Mouse (Mus musculus) embryonic facial prominence, embryonic 14.5 days (tissue): ENCODE results near the gene Isy1. TPM values are rescaled to one million over a fixed set of nuclear protein-coding genes. Genes with fewer than 3 reads are reported as not detected.
"Not testable (repeated sequence)": the region's sequence is repeated elsewhere in the genome, so short reads cannot be mapped to it uniquely, and the experiment has no call there.

Experiments used
- ATAC-seq: fragments of 200-750 bp; cut with Nextera tagmentation; 2 replicates; pipeline ENCODE4 v1.8.0; 2017; ENCODE audit warnings: low read depth, moderate number of reproducible peaks, moderate TSS enrichment
- DNase-seq: peaks from one replicate; pipeline ENCODE4 v3.0.0-alpha.2; 2015; ENCODE audit warnings: low spot score
- H3K27ac ChIP-seq: fragments of 300-500 bp; sonication (generic); replicated peaks from 2 replicates; pipeline ENCODE4 v1.5.1; 2014; ENCODE audit warnings: low read depth, mild to moderate bottlenecking, low read length, moderate library complexity
- H3K27me3 ChIP-seq: fragments of 300-500 bp; sonication (generic); replicated peaks from 2 replicates; pipeline ENCODE4 v1.6.1; 2014; ENCODE audit warnings: low read length; ENCODE audit not compliant: control insufficient read depth, insufficient read depth
- H3K36me3 ChIP-seq: fragments of 300-500 bp; sonication (generic); 2 replicates; pipeline ENCODE4 v1.6.1; 2014; ENCODE audit warnings: low read length, mixed read lengths; ENCODE audit not compliant: control insufficient read depth, insufficient read depth
- H3K4me1 ChIP-seq: fragments of 300-500 bp; sonication (generic); 2 replicates; pipeline ENCODE4 v1.6.1; 2014; ENCODE audit warnings: antibody characterized with exemption, low read length; ENCODE audit not compliant: control insufficient read depth, insufficient read depth
- H3K4me2 ChIP-seq: fragments of 300-500 bp; sonication (generic); 2 replicates; pipeline ENCODE4 v1.6.1; 2014; ENCODE audit warnings: low read depth, mild to moderate bottlenecking, low read length, moderate library complexity, mixed read lengths
- H3K4me3 ChIP-seq: fragments of 300-500 bp; sonication (generic); 2 replicates; pipeline ENCODE4 v1.5.1; 2014; ENCODE audit warnings: low read depth, mild to moderate bottlenecking, low read length
- H3K9ac ChIP-seq: fragments of 300-500 bp; sonication (generic); 2 replicates; pipeline ENCODE4 v1.6.1; 2014; ENCODE audit warnings: low read depth, mild to moderate bottlenecking, low read length, moderate library complexity, mixed read lengths
- H3K9me3 ChIP-seq: fragments of 300-500 bp; sonication (generic); 2 replicates; pipeline ENCODE4 v1.6.1; 2016; ENCODE audit warnings: low read length; ENCODE audit not compliant: control insufficient read depth
- WGBS: fragments of 180-500 bp; shearing (Covaris S2); extraction: QIAGEN DNeasy Blood & Tissue Kit; methylation state at CpG from one replicate; pipeline ENCODE4 v1.1.7; 2014; 5-methylcytosine and 5-hydroxymethylcytosine counted together
- polyA plus RNA-seq: library from polyadenylated mRNA; unstranded; fragments of >200 nt; fragmentation: Nextera tagmentation; extraction: Ambion mirVana; gene quantifications from 2 replicates; pipeline ENCODE4 v1.2.1, GENCODE M21; 2014

The Isy1 gene
- polyA plus RNA-seq, 1 experiment from 2014 or later: 34.7 TPM

- H3K27ac ChIP-seq: no peak overlapping the region
- no peak for DNase-seq
- no peak overlapping the region for H3K9ac ChIP-seq
- H3K36me3 ChIP-seq: no peaks in the 10 kb centered on the region
- no peaks in the 10 kb centered on the region for H3K27me3 ChIP-seq
- WGBS: 79% methylated on average over 9 of the region's 9 CpGs
- ATAC-seq: no peak
- no peak overlapping the region for H3K4me2 ChIP-seq
- no peaks in the 10 kb centered on the region for H3K9me3 ChIP-seq
- no peak overlapping the region for H3K4me3 ChIP-seq
- H3K4me1 ChIP-seq: no peaks in the 10 kb centered on the region
These were observed 63.7 kb downstream of the Isy1 start for GRCm38 (mm10) chr6:87774909-87775308.

GRCm38 (mm10) chr6:87774466-87774865 is 64.1 kb downstream of the Isy1 start:
- Histone ChIP-seq H3K4me1 (no peaks in the 10 kb centered on the region), H3K4me3 (no peak overlapping the region), H3K4me2 (no peak overlapping the region), H3K36me3 (no peaks in the 10 kb centered on the region), H3K27me3 (no peaks in the 10 kb centered on the region), H3K9ac (no peak overlapping the region), H3K9me3 (no peaks in the 10 kb centered on the region), H3K27ac (no peak overlapping the region)
- 41% methylated on average over 1 of the region's 1 CpGs for WGBS
- ATAC-seq (no peak), DNase-seq (no peak)

GRCm38 (mm10) chr6:87770626-87771025 is 68.0 kb downstream of the Isy1 start:
- H3K9me3 ChIP-seq: no peaks in the 10 kb centered on the region
- ATAC-seq: no peak
- WGBS: 50% methylated on average over 8 of the region's 8 CpGs
- no peaks in the 10 kb centered on the region for H3K27me3 ChIP-seq
- peak; percentile 28 for DNase-seq
- H3K4me2 ChIP-seq: no peak overlapping the region
- H3K4me3 ChIP-seq: no peak overlapping the region
- H3K27ac ChIP-seq: no peak overlapping the region
- H3K36me3 ChIP-seq: no peaks in the 10 kb centered on the region
- no peak overlapping the region for H3K9ac ChIP-seq
- H3K4me1 ChIP-seq: no peaks in the 10 kb centered on the region

- not testable (repeated sequence) for H3K4me2 ChIP-seq, H3K9ac ChIP-seq, ATAC-seq, H3K27me3 ChIP-seq, H3K4me3 ChIP-seq, DNase-seq, H3K9me3 ChIP-seq, H3K36me3 ChIP-seq, H3K27ac ChIP-seq, H3K4me1 ChIP-seq
- 86% methylated on average over 2 of the region's 2 CpGs for WGBS
These were observed 74.3 kb downstream of the Isy1 start for GRCm38 (mm10) chr6:87764296-87764695.

Other genes with a start within 250 kb of the Isy1 start
- 10.1 and 10.3 TPM in 2 replicates for gene Prokr1, start 248.1 kb downstream of the Isy1 start, polyA plus RNA-seq
- gene Aplf, start 166.6 kb downstream of the Isy1 start, polyA plus RNA-seq: 11.8 and 15.6 TPM in 2 replicates
- gene Efcc1, start 107.9 kb downstream of the Isy1 start, polyA plus RNA-seq: 1.5 and 1.9 TPM in 2 replicates
- gene Gp9, start 60.7 kb downstream of the Isy1 start, polyA plus RNA-seq: 1.2 and 1.3 TPM in 2 replicates
- gene Rab43, start 26.6 kb downstream of the Isy1 start, polyA plus RNA-seq: 14.2 and 18.6 TPM in 2 replicates
- gene Gm45140, start 3.0 kb downstream of the Isy1 start, polyA plus RNA-seq: 3.6 and 4.1 TPM in 2 replicates
- 1,063 and 1,144 TPM in 2 replicates for gene Cnbp, start 12.3 kb upstream of the Isy1 start, polyA plus RNA-seq
- 180 and 188 TPM in 2 replicates for gene Copg1, start 49.0 kb upstream of the Isy1 start, polyA plus RNA-seq
- 43.1 and 44.1 TPM in 2 replicates for gene Hmces, start 75.1 kb upstream of the Isy1 start, polyA plus RNA-seq
- 28.7 and 33.0 TPM in 2 replicates for gene H1fx, start 142.8 kb upstream of the Isy1 start, polyA plus RNA-seq
- 240 and 244 TPM in 2 replicates for gene Rab7, start 206.5 kb upstream of the Isy1 start, polyA plus RNA-seq
- 391 and 414 TPM in 2 replicates for gene Rpn1, start 245.7 kb upstream of the Isy1 start, polyA plus RNA-seq